Mouse (Mus musculus) layer of hippocampus, adult 8-10 months (tissue): ENCODE results near the gene Clic6. TPM values are rescaled to one million over a fixed set of nuclear protein-coding genes. Genes with fewer than 3 reads are reported as not detected.
A peak's percentile ranks its signal among the peaks of the same experiment; 100 is the strongest.

Experiments
- DNase-seq, 2 experiments: peaks; one replicate each; pipeline ENCODE4 v3.0.0; 2022; ENCODE audit warnings: low spot score in 2 of 2
- total RNA-seq, 4 experiments: library from RNA; stranded (reverse); gene quantifications; 2 replicates each; pipeline ENCODE4 v1.2.4; 2022

The Clic6 gene
- total RNA-seq: 1 to 10 TPM in 3 of 4 experiments, under 1 TPM in 1; 0.72 to 2.5 (median 2.4) TPM

GRCm38 (mm10) chr16:92485436-92485835 lies at the start of gene Clic6:
TSS of gene Clic6 (plus strand) at chr16:92485736.
- no peak for DNase-seq

GRCm38 (mm10) chr16:92439775-92440174 lies 45.8 kb upstream of the Clic6 start:
- DNase-seq: no peak

GRCm38 (mm10) chr16:92440229-92440628 lies 45.3 kb upstream of the Clic6 start:
- no peak for DNase-seq

- no peak for DNase-seq
These were observed 44.3 kb upstream of the Clic6 start for GRCm38 (mm10) chr16:92441203-92441602.

GRCm38 (mm10) chr16:92442150-92442549 lies 43.4 kb upstream of the Clic6 start:
- DNase-seq: no peak

GRCm38 (mm10) chr16:92442946-92443345 lies 42.6 kb upstream of the Clic6 start:
- no peak for DNase-seq

- no peak for DNase-seq
These were observed 41.9 kb upstream of the Clic6 start for GRCm38 (mm10) chr16:92443644-92444113.

- no peak for DNase-seq
These were observed 40.2 kb upstream of the Clic6 start for GRCm38 (mm10) chr16:92445377-92445776.

GRCm38 (mm10) chr16:92449080-92449479 lies 36.5 kb upstream of the Clic6 start:
- DNase-seq: no peak

GRCm38 (mm10) chr16:92450331-92450730 lies 35.2 kb upstream of the Clic6 start:
- DNase-seq: no peak

GRCm38 (mm10) chr16:92451516-92452072 lies 33.9 kb upstream of the Clic6 start:
- DNase-seq: no peak

GRCm38 (mm10) chr16:92452609-92453008 lies 32.9 kb upstream of the Clic6 start:
- no peak for DNase-seq

GRCm38 (mm10) chr16:92454002-92454401 lies 31.5 kb upstream of the Clic6 start:
- no peak for DNase-seq

GRCm38 (mm10) chr16:92454495-92454894 lies 31.0 kb upstream of the Clic6 start:
- no peak for DNase-seq

GRCm38 (mm10) chr16:92455488-92455887 lies 30.0 kb upstream of the Clic6 start:
- no peak for DNase-seq

- no peak for DNase-seq
These were observed 29.6 kb upstream of the Clic6 start for GRCm38 (mm10) chr16:92455969-92456368.

GRCm38 (mm10) chr16:92457594-92457993 lies 27.9 kb upstream of the Clic6 start:
- peak in 1 of 2 experiments; percentile 49 for DNase-seq

- DNase-seq: no peak
These were observed 24.1 kb upstream of the Clic6 start for GRCm38 (mm10) chr16:92461412-92461811.

GRCm38 (mm10) chr16:92464390-92464972 lies 21.1 kb upstream of the Clic6 start:
- DNase-seq: no peak

GRCm38 (mm10) chr16:92465226-92465625 lies 20.3 kb upstream of the Clic6 start:
- no peak for DNase-seq

- peak; percentile 98 to 99 for DNase-seq
These were observed 19.7 kb upstream of the Clic6 start for GRCm38 (mm10) chr16:92465642-92466526.

- DNase-seq: no peak
These were observed 18.5 kb upstream of the Clic6 start for GRCm38 (mm10) chr16:92467041-92467440.
